Mouse (Mus musculus): ENCODE results near the gene Gatad2a. TPM values are rescaled to one million over a fixed set of nuclear protein-coding genes. Genes with fewer than 3 reads are reported as not detected.

The Gatad2a gene
- polyA plus RNA-seq, 1 experiment: 84.5 TPM

DNA sequence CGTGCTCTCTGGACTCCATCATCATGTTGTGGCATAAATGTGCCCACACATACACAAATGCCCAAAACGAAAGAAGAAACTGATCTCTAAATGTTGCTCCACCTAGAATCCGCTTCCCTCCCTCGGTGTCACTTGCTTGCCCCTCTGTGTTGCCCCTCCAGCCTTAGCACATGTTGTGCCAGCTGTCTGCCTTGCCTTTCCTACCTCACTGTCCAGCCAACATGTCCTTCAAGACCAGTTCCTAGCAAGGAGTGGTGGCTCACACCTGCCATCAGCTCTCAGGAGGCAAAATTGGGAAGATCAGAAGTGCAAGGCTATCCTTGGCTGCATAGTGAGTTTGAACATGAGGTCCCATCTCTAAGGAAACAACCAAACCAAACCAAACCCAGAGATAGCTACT, 118.8 kb downstream of the Gatad2a start:
- no peak for TF ChIP-seq POLR2A (IDR thresholded peaks at IDR 0.05; ENCODE audit: control insufficient read depth, extremely low read depth, insufficient read depth, low read length, poor library complexity)
- TF ChIP-seq CTCF (IDR thresholded peaks at IDR 0.05; ENCODE audit: borderline replicate concordance, control insufficient read depth, extremely low read depth, insufficient read depth, low read length, poor library complexity): no peak
- peaks cover 11% of the 10 kb centered on the region; the same call in 1 of the 2 replicates for H3K4me1 ChIP-seq (replicated peaks; ENCODE audit: control insufficient read depth, insufficient read depth, low read length)
- H3K27ac ChIP-seq (ENCODE audit: control insufficient read depth, insufficient read depth, low read length): no peak overlapping the region
- WGBS: 91% methylated on average over 4 of the region's 4 CpGs
- no peaks in the 10 kb centered on the region for H3K36me3 ChIP-seq (ENCODE audit: control insufficient read depth, insufficient read depth, low read length)
- H3K4me3 ChIP-seq (ENCODE audit: control insufficient read depth, insufficient read depth, low read length): no peak overlapping the region
- peaks cover 18% of the 10 kb centered on the region; the same call in 1 of the 2 replicates for H3K27me3 ChIP-seq (ENCODE audit: control insufficient read depth, insufficient read depth, low read length)
- DNase-seq: no peak

DNA sequence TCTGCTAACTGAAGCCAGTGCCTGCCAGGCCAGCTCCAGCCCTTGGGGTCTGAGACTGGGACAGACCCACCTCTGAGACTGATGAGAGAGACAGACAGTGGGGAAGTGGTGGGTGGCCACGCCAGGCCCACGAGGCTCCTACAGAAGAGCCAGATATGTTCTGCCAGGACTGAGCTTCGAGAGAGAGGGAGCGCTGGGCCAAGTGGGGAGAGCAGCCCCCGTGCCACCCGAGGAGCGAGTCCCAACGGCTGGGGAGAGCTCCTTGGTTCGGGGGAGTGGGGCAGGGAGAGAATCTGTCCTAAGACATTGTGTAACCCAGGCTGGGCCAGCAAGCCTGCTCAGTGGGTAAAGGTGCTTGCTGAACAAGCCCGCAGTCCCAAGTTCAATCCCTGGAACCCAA, 119.2 kb downstream of the Gatad2a start:
- WGBS: 84% methylated on average over 10 of the region's 10 CpGs
- Histone ChIP-seq H3K4me1 (replicated peaks; ENCODE audit: control insufficient read depth, insufficient read depth, low read length) (peaks cover 7% of the 10 kb centered on the region; the same call in 1 of the 2 replicates), H3K27ac (ENCODE audit: control insufficient read depth, insufficient read depth, low read length) (no peak overlapping the region), H3K36me3 (ENCODE audit: control insufficient read depth, insufficient read depth, low read length) (no peaks in the 10 kb centered on the region), H3K4me3 (ENCODE audit: control insufficient read depth, insufficient read depth, low read length) (no peak overlapping the region), H3K27me3 (ENCODE audit: control insufficient read depth, insufficient read depth, low read length) (peaks cover 16% of the 10 kb centered on the region; the same call in 1 of the 2 replicates)
- TF ChIP-seq POLR2A (IDR thresholded peaks at IDR 0.05; ENCODE audit: control insufficient read depth, extremely low read depth, insufficient read depth, low read length, poor library complexity) (no peak), CTCF (IDR thresholded peaks at IDR 0.05; ENCODE audit: borderline replicate concordance, control insufficient read depth, extremely low read depth, insufficient read depth, low read length, poor library complexity) (no peak)
- DNase-seq: no peak

DNA sequence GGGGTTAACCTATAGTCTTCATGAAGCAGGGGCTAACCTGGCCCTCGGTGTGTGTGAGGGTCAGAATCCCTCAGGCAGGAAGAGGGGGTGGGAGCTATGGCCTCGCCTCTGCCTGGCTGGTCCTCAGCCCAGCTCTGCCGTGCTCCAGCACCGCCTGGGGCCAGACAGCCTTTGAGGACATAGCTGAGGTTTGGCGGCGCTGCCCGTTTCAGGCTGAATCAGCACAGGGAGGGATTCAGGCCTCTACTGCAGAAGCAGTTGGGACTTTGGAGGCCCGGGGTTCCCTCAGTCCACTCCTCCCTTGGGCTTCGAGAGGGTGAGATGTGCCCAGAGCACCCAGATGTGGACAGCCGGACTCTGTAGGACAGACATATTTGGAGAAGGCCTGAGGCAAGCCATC, 120.1 kb downstream of the Gatad2a start:
- no peak overlapping the region for H3K27ac ChIP-seq (ENCODE audit: control insufficient read depth, insufficient read depth, low read length)
- no peaks in the 10 kb centered on the region for H3K36me3 ChIP-seq (ENCODE audit: control insufficient read depth, insufficient read depth, low read length)
- TF ChIP-seq CTCF (IDR thresholded peaks at IDR 0.05; ENCODE audit: borderline replicate concordance, control insufficient read depth, extremely low read depth, insufficient read depth, low read length, poor library complexity) (no peak), POLR2A (IDR thresholded peaks at IDR 0.05; ENCODE audit: control insufficient read depth, extremely low read depth, insufficient read depth, low read length, poor library complexity) (no peak)
- no peak overlapping the region for H3K4me3 ChIP-seq (ENCODE audit: control insufficient read depth, insufficient read depth, low read length)
- DNase-seq: no peak
- WGBS: 70% methylated on average over 10 of the region's 10 CpGs
- no peaks in the 10 kb centered on the region for H3K4me1 ChIP-seq (replicated peaks; ENCODE audit: control insufficient read depth, insufficient read depth, low read length)
- peaks cover 8% of the 10 kb centered on the region; the same call in 1 of the 2 replicates for H3K27me3 ChIP-seq (ENCODE audit: control insufficient read depth, insufficient read depth, low read length)

DNA sequence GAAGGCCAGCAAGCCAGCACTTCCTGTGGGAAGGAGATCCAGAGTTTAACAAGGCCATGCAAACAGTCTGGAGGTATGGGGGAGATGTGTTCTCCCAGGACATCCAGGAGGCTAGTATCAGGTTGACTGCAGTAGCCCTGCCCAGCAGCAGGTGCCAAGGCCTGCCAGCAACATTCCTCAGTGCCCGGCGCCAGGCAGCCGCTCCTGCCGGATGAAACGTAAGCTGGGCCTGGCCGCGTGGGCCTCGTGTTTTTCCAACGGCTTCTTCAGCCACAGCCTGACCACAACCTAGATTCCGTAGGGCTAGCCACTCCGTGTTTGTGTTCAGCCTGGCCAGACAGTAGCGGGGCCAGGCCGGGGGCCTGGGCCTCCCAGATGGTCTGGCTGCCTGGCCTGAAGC, 121.5 kb downstream of the Gatad2a start:
- TF ChIP-seq CTCF (IDR thresholded peaks at IDR 0.05; ENCODE audit: borderline replicate concordance, control insufficient read depth, extremely low read depth, insufficient read depth, low read length, poor library complexity): no peak
- TF ChIP-seq POLR2A (IDR thresholded peaks at IDR 0.05; ENCODE audit: control insufficient read depth, extremely low read depth, insufficient read depth, low read length, poor library complexity): no peak
- H3K27ac ChIP-seq (ENCODE audit: control insufficient read depth, insufficient read depth, low read length): no peak overlapping the region
- no peak for DNase-seq
- WGBS: 88% methylated on average over 13 of the region's 13 CpGs
- no peak overlapping the region for H3K4me3 ChIP-seq (ENCODE audit: control insufficient read depth, insufficient read depth, low read length)
- no peaks in the 10 kb centered on the region for H3K27me3 ChIP-seq (ENCODE audit: control insufficient read depth, insufficient read depth, low read length)
- H3K4me1 ChIP-seq (replicated peaks; ENCODE audit: control insufficient read depth, insufficient read depth, low read length): no peaks in the 10 kb centered on the region
- H3K36me3 ChIP-seq (ENCODE audit: control insufficient read depth, insufficient read depth, low read length): no peaks in the 10 kb centered on the region

DNA sequence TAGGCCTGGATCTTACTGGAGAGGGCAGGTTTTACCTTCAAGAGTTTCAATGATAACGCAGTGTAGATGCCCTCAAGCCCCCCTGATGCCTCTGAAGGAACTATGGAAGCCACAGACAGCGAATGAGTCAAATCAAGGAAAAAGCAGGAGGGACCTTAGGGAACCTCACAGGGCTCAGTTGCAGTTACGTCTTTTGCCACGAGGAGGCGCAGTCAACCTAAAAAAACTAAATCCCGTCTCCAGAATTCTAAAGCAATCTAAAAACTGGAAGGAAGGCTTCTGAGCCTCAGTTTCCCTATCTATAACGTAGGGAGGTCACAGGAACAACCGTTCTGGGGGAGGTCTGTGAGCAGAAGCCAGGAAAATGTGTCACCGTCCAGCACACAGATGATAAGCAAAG, 122.0 kb downstream of the Gatad2a start:
- Histone ChIP-seq H3K27ac (ENCODE audit: control insufficient read depth, insufficient read depth, low read length) (no peak overlapping the region), H3K4me1 (replicated peaks; ENCODE audit: control insufficient read depth, insufficient read depth, low read length) (no peaks in the 10 kb centered on the region), H3K4me3 (ENCODE audit: control insufficient read depth, insufficient read depth, low read length) (no peak overlapping the region), H3K36me3 (ENCODE audit: control insufficient read depth, insufficient read depth, low read length) (no peaks in the 10 kb centered on the region), H3K27me3 (ENCODE audit: control insufficient read depth, insufficient read depth, low read length) (no peaks in the 10 kb centered on the region)
- peak; percentile 40 for DNase-seq
- 17% methylated on average over 9 of the region's 9 CpGs for WGBS
- TF ChIP-seq CTCF (IDR thresholded peaks at IDR 0.05; ENCODE audit: borderline replicate concordance, control insufficient read depth, extremely low read depth, insufficient read depth, low read length, poor library complexity) (no peak), POLR2A (IDR thresholded peaks at IDR 0.05; ENCODE audit: control insufficient read depth, extremely low read depth, insufficient read depth, low read length, poor library complexity) (no peak)

DNA sequence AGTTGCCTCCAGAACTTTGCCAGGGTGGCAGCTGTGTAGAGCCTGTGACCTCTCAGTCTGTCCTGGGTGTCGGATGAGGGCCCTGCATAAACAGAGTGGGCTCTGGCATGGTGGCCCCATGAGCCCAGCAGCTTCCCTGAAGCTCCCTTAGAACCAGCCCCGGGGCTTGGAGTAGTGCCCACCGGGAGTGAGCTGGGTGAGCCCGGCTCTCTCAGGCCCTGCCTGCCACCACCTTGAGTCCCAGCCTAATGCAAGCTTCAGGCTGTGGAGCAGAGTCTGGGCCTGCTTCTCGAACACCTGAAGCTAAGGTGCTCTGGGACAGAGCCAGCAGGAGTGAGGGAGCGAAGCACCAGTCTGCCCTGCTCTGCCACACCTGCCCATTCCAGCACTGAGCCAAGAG, 125.3 kb downstream of the Gatad2a start:
- H3K36me3 ChIP-seq (ENCODE audit: control insufficient read depth, insufficient read depth, low read length): no peaks in the 10 kb centered on the region
- no peak overlapping the region for H3K27ac ChIP-seq (ENCODE audit: control insufficient read depth, insufficient read depth, low read length)
- DNase-seq: no peak
- H3K4me3 ChIP-seq (ENCODE audit: control insufficient read depth, insufficient read depth, low read length): no peak overlapping the region
- no peaks in the 10 kb centered on the region for H3K4me1 ChIP-seq (replicated peaks; ENCODE audit: control insufficient read depth, insufficient read depth, low read length)
- 93% methylated on average over 6 of the region's 6 CpGs for WGBS
- TF ChIP-seq POLR2A (IDR thresholded peaks at IDR 0.05; ENCODE audit: control insufficient read depth, extremely low read depth, insufficient read depth, low read length, poor library complexity): no peak
- TF ChIP-seq CTCF (IDR thresholded peaks at IDR 0.05; ENCODE audit: borderline replicate concordance, control insufficient read depth, extremely low read depth, insufficient read depth, low read length, poor library complexity): no peak
- no peaks in the 10 kb centered on the region for H3K27me3 ChIP-seq (ENCODE audit: control insufficient read depth, insufficient read depth, low read length)

All from thymus, adult 2 months (tissue).